Mouse (Mus musculus) adrenal gland, postnatal 25 days (tissue): ENCODE results near the gene Kif1a. TPM values are rescaled to one million over a fixed set of nuclear protein-coding genes. Genes with fewer than 3 reads are reported as not detected.
A peak's percentile ranks its signal among the peaks of the same experiment; 100 is the strongest.

Source experiments
- DNase-seq: peaks from one replicate; pipeline ENCODE4 v3.0.0; 2021; ENCODE audit warnings: mixed read lengths
- total RNA-seq: library from RNA; stranded (reverse); gene quantifications from 2 replicates; pipeline ENCODE4 v1.2.3, GENCODE M21; 2021

The Kif1a gene
- total RNA-seq, 1 experiment from 2014 or later = 26.0 TPM

GRCm38 (mm10) chr1:93098956-93099355 lies 2.8 kb downstream of the Kif1a start:
- peak; percentile 43 for DNase-seq

GRCm38 (mm10) chr1:93092582-93092981 lies 9.2 kb downstream of the Kif1a start:
- DNase-seq = no peak

DNA sequence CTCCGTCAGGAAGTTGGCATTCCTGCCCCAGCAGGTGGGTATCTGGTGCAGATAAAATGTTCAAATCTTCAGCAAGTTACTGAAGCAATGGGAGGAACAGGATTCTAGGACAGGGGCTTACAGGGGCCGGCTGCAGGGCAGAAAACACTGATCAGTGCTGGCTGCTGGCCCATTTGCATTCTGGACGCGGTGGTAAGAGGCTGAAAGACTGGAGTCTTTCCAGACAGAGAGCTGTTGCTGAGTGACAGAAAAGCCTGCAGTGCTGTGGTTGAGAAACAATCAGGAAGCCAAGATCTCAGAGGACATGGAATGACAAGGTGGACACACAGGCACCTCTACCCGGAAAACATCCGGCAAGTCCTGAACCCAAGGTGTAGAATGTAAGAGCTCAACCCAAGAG lies 16.6 kb downstream of the Kif1a start:
- DNase-seq = no peak

DNA sequence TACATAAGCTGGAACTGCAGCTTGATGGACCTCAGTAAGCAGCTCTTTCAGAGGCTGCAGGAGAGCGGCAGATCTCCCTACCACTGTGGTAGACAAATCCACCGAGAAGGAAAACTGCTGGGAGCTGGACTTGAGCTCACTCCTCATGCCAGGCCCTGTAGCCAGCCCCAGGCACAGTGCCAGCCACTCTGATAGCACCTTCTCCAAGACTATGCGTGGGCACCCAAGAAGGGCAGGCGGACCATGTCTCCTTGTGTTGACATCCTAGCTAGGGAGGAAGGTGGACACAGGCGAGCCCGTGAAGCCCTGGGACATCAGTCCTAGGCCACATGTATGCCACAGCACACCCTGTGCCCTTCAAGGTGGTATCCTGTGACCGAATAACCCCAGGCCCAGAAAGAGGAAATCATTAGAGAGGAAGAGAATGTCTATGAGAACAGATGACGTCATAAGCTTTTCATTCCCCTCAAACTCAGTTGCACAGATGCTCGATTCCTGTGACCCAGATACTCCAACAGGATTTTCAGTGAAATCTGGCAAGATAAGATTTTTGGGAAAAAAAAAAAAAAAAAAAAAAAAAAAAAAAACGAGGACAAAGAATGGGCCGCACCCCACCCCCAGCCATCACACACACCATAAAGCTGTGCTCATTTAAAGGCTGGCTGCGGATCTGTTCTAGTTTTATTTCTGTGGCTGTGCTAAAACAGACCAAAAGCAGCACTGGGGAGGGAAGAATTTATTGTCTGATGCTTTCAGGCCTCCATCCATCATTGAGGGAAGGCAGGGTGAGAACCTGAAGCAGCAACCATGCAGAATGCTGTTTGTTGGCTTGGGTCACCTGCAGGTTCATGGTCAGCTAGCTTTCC lies 18.1 kb downstream of the Kif1a start:
- DNase-seq = no peak

GRCm38 (mm10) chr1:93082121-93082520 lies 19.6 kb downstream of the Kif1a start:
- no peak for DNase-seq

DNA sequence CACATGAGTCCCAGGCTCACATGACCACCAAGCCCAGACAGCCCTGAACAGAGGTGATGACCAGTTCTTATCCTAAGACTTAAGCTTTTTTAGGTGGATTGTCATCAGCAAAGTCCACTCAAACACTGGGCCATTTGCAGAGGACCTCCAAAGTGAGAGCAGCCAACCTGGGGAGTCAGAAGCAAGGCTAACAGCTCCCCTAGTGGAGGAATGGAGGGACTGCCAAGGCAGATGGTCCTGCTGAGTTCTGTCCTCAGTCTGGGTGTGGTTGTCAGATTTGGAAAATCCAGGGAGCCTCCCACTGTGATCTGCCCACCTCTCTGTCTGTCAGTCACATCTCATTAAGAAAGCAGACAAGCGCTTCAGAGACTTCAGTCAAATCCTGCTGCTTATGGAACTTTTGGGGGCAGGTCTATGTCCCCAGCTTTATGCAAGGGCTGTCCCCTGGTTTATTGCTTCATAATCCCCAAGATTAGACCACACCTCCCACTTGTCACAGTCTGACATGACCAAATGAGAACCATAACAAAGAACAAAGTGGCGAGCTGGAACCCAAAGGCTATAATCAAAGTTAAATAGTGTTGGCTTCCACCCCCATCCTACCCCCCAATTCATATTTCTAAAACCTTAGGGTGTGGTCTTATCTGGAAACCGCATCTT lies 20.7 kb downstream of the Kif1a start:
- peak; percentile 32 for DNase-seq

DNA sequence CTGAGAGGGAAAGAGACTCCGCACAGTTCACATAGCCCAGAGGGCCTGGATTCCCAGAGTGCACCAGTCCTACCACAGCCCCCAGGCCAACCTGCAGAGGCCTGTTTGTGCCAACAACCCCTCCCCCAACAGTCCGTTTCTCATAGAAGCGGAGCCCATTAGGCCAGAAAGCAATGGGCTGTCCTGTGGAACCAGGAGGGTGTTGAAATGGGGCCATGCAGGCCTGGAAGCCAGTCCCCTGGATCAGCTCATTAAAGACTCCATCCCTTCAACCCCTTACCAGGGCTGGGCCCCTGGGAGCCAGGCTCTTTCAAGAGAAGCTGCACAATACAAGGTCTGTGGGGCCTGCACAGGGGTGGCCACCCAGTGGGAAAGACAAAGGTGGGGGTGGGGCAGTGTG lies 22.1 kb downstream of the Kif1a start:
- no peak for DNase-seq

DNA sequence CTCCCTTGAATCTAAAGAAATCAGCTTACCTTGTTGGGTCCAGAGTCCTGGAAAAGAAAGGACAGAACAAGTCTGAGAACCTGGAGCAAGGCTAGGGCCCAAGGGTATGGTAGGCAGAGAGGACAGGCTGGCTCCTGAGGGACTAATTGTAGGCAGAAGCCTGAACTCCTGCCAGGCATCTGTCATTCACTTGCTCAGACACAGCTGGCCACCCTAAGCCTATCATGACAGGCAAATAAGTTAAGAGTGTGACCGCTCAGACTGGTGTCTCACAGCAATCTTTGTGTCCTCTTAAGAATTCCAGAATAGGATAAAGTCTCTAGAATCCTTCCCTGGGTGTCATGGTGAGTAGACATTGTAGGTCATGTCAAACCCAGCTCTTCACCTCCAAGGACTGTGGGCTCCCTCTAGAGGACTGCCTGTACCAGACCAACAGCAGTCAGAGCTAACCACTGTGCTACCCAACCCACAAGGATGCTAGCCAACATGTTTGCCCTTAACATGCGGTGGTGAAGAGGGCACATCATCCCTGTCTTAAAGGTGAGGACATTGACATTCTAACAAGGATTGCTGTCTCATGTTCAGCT lies 29.4 kb downstream of the Kif1a start:
- DNase-seq = no peak

DNA sequence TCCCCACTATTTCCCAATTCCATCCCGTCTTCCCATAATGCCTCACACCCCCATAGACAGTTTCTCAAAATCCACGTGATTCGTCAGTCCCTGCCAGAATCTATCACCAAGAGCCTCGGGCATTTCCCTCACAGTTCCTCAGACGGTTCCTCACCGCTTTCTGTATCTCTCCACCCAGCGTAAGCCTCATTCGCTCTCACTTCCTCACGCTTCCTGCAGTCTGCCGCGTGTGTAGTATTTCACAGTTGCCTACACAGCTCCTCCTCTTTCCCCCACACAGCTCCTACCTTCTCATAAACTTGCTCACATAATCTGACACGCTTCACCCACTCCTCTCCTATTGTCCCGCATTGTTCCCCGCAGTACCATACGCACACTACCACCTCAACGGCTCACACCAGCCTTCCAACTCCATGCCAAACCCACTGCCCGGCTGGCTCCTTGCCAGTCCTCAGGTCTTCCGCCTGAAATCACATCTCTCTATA lies 30.2 kb downstream of the Kif1a start:
- DNase-seq = no peak

- DNase-seq = no peak
Observed at GRCm38 (mm10) chr1:93070881-93071280, 30.9 kb downstream of the Kif1a start.

GRCm38 (mm10) chr1:93068553-93068952 lies 33.2 kb downstream of the Kif1a start:
- no peak for DNase-seq

GRCm38 (mm10) chr1:93065654-93066053 lies 36.1 kb downstream of the Kif1a start:
- peak; percentile 70 for DNase-seq

DNA sequence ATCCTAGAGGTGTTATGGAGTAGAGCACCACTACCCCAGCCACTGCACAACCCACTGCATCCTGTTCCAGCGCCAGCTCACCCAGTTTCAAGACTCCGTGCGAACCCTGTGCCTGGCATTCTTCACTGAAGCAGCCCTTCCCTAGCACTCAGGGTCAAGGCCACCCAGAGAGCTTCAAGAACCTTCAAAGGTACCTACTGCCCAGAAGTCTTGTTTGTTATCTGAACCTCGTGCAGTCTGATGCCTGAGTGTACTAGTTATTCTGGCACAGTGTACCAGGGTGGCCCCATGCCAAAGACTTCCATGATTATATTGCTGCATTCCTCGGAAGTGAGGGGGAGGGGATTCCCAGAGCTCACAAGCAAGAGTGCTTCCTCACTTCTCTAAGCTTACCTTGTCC lies 38.1 kb downstream of the Kif1a start:
- DNase-seq = peak; percentile 80

DNA sequence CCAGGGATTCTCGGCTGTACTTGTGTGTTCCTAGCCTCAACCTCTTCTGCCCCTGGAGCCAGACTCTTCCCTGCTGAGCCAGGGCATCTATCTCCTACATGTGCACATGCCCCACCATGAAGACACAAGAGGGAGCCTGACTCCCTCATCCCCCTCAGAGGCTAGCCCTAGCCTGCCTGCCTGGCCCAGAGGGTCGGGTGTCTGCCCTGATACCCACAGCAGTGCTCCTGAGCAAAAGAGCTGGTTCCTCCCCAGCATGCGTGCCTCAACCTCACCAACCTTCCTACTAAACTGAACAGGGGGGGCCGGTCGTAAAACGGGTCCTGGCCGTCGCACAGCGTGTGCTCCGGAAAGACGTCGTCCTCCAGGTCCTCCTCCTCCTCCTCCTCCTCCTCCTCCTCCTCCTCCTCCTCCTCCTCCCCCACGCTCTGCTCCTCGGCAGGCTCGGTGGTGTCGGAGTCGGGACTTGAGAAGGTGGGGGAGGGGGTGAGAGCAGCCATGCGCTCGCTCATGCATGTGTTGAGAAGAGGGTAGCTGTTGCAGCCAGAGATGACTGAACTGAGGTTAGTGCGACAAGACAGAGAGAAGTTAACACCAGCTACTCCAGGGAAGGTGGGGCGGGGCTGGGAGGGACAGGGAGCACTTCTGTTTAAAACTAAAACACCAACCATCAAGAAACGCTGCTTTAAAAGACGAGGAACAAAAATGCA lies 50.5 kb downstream of the Kif1a start:
- no peak for DNase-seq

- no peak for DNase-seq
Observed at GRCm38 (mm10) chr1:93050071-93050470, 51.7 kb downstream of the Kif1a start.

- no peak for DNase-seq
Observed at GRCm38 (mm10) chr1:93046153-93046789, 55.5 kb downstream of the Kif1a start.

DNA sequence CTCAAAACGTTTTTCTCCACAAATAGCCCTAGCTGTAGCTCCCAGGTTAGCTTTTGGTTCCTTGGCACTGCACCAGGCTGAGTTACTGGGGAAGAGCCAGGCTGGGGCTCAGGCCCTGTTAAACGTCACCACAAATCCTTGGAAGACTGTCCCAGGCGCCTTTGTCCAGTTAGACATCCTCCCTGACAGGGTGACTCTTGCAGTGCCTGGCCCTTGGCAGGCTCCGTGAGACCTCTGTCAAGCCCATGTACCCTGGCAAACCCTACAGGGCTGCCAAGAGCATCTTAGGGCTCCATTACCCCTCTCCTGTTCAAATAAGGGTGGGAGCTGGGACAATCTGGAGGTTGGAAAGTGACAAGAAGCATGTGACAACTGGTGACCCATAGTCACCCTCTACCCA lies 65.8 kb downstream of the Kif1a start:
- no peak for DNase-seq

- DNase-seq = no peak
Observed at GRCm38 (mm10) chr1:93033989-93034388, 67.8 kb downstream of the Kif1a start.

- no peak for DNase-seq
Observed at GRCm38 (mm10) chr1:93031199-93031598, 70.6 kb downstream of the Kif1a start.

GRCm38 (mm10) chr1:93030060-93030459 lies 71.7 kb downstream of the Kif1a start:
- DNase-seq = no peak

DNA sequence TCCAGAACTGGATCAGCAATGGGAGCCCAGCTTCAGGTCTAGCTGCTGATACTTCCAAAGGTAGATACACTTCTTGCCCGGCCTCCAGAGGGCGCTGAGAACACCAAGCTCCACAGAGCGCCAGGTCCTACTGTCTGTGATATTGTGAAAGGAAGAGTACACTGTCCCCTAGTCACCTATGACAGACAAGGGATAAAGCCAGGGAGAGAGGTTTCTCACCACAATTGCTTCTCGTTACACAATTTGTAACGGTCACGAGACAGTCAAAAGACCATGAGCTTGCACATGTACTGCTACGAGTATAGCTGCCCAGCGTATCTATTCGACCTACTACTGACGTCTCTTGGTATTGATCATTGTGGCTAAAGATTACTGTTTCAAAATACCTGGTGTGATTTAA lies 72.4 kb downstream of the Kif1a start:
- no peak for DNase-seq

DNA sequence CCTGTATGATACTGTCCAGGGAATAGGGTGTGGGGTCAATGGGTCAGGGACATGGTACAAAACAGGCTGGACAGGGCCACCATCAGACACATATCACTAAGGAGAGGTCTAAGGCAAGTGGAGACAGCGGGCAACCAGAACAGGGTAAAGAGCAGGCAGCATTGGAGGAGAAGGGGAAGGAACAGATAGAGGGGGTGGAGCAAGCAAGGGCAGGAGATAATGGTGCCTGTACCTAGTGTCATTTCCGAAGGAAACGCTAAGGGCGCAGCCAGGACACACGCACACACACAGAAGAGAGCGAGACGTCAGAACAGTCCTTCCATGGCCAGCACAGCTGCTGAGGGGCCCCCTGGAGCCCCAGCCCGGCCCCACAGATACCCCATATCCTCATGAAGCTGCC lies 75.2 kb downstream of the Kif1a start:
- no peak for DNase-seq
